Mouse (Mus musculus) frontal cortex, postnatal 25 days (tissue): ENCODE measurements around the gene 1110051M20Rik.

Source experiments
- DNase-seq, 2 experiments: peaks; one replicate each; pipeline ENCODE4 v3.0.0; 2022; ENCODE audit warnings: low spot score in 2 of 2

1110051M20Rik gene

DNA sequence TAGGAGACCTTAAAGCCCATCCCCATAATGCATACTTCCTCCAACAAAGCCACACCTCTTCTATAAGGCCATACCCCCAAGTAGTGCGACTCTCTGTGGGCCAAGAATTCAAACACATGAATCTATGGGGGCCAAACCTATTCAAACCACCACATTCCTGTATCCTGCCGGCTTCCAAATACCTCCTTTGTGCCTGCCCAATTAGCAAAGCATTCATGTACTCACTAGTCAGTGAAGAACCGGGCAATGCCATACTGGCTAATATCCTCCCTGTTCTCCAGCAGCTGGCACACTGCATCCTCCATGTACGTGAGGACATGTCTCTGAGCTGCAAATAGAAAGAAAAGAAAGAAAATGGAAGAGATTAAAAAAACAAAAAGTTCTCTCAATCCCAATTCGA lies 22.9 kb downstream of the 1110051M20Rik start:
- DNase-seq = no peak

- DNase-seq = no peak
Observed at GRCm38 (mm10) chr2:91413811-91414210, 30.7 kb downstream of the 1110051M20Rik start.

DNA sequence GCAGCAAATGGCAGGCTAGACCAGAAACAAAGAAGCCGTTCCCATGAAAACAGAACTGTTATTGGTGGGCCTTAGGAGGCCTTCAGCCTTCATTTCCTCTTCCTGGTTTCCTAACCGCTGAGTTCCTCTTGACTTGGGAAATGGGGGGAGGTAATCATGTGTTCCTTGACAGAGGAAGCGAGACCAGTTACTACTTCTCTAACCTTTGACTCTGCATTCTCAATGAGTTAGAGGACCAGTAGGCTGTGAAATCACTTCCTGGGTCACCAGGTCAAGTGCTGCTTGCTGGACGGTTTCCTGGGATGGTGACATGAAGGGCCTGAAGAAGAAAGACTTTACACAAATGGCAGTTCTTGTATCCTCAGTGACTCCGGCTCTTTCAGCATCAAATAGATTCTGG lies 32.1 kb downstream of the 1110051M20Rik start:
- no peak for DNase-seq

- no peak for DNase-seq
Observed at GRCm38 (mm10) chr2:91411473-91411872, 33.0 kb downstream of the 1110051M20Rik start.

DNA sequence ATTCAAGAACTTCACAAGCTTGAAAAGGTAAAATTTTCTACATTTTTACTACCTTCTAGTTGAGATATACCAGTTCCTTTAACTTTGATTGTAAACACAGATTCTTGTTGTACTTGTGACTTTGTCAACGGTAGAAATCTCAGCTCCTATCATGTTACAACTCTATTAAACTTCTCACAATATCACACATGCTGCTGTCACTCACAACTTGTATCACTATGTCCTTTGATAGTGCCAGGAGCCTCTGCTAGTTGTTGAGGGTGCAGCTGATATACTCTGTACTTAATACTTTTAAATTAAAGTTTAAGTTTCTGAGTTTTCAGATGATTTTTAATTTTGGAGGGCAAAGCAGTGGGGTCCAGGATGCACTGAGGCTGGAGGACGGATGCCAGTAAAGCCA lies 36.5 kb downstream of the 1110051M20Rik start:
- DNase-seq = no peak

- DNase-seq = no peak
Observed at GRCm38 (mm10) chr2:91405071-91405470, 39.4 kb downstream of the 1110051M20Rik start.

DNA sequence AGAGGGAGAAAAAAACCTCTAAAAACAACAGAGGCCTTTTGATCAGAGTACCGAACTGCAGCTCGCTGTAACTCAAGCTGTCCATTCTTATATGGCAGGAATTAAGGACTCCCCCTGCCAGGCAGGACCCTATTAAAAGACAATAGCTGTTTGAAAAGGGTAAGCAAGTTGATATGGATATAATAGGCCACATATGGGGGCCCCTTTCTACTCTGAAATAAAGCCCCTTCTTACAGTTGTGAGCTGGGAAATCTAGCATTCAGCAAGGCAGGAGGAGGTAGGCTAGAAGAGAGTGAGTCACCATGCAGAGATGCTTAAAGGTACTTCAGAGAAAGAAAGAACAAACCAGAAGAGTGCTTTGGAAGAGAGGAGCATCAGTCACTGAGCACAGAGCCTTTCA lies 44.8 kb downstream of the 1110051M20Rik start:
- no peak for DNase-seq

DNA sequence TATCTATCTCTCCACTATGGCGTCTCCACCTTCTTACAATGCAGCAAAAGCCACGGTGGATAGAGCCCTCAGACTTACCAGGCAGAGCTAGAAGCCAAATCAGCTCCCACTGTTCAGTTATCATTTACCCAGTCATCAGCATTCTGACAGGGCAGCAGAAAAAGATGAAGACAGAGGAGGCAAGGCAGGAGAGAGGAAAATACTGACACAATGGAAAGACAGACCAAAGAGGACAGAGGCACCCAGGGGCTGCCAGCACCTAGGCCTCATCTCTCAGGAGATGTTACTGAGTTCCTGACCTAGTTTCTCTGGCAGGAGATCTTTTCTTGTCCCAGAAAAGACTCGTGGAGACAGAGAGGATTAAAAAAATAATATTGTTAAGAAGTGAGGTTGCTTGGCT lies 45.3 kb downstream of the 1110051M20Rik start:
- no peak for DNase-seq

- DNase-seq = no peak
Observed at GRCm38 (mm10) chr2:91394078-91394477, 50.4 kb downstream of the 1110051M20Rik start.

- DNase-seq = no peak
Observed at GRCm38 (mm10) chr2:91388738-91389137, 55.8 kb downstream of the 1110051M20Rik start.

- no peak for DNase-seq
Observed at GRCm38 (mm10) chr2:91388281-91388680, 56.2 kb downstream of the 1110051M20Rik start.

GRCm38 (mm10) chr2:91387287-91387958 lies 57.1 kb downstream of the 1110051M20Rik start:
- DNase-seq = no peak

DNA sequence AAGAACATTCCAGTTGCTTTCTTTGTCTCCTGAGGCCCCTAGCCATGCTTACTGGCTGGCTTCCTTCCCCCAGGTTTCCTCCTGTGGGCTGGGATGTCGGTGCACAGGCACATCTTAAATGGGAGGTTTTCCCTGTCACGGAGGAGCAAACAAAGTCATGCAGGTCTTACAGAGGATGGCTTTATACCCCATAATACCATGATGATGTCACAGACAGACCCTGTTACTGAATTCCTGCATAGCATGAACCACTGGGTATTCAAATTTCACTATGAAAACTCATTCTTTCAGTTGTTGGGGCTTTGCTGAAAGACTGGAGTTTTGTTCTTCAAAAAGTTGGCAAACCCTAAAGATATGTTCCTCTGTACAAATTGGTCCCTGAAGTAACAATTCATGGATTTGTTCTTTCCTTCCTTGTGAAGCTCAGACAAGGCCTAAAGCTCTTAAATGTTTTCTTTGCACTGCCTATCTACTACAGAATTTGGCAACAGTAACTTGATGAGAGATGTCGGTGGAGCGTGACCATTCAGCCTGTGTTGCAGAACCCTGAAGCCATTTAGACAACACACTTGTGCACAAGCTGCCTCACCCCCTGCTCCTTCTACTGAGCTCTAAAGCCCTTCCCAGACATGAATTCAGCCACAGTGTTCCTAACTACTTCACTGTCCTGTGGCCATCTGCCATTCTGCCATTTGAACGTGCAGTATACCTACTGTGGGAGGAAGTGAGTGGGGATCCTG lies 57.8 kb downstream of the 1110051M20Rik start:
- no peak for DNase-seq

GRCm38 (mm10) chr2:91383294-91383693 lies 61.2 kb downstream of the 1110051M20Rik start:
- DNase-seq = no peak

GRCm38 (mm10) chr2:91377038-91377437 lies 67.5 kb downstream of the 1110051M20Rik start:
- no peak for DNase-seq

DNA sequence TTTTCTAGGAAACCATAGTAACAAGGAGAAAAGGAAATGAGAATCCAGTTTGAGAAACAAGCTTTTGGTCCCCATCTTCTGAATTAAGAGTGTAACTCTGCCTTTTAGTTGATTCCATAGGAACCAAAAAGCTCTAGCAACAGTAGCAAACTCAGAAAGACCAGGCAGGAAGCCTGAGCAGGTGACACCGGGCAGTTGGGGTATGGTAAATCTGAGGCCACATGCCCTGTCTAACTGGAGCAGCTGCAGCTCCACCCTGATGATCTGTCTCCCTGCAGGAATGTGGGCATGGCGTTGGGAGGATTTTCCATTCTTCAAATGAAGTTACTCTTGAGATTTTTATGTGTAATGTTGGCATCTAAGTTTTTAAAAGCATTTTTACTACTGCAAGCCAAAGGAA lies 74.2 kb downstream of the 1110051M20Rik start:
- no peak for DNase-seq

DNA sequence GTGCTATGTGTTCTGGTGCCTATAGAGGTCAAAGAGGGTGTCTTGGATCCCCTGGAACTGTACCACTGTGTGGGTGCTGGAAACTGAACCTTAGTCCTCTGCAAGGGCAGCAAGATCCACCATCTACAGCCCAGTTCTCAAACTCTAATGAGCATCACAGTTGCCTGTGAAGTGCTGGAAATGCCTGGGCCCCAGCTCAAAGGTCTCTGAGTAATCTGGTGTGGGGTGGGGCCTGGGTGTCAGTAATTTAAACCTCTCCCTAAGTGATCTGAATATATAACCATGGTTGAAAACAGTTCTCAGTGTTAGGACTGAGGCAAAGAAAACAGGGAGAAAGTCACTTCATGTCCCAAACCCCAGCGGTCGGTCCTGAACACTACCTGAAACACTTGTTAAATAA lies 81.2 kb downstream of the 1110051M20Rik start:
- DNase-seq = no peak

DNA sequence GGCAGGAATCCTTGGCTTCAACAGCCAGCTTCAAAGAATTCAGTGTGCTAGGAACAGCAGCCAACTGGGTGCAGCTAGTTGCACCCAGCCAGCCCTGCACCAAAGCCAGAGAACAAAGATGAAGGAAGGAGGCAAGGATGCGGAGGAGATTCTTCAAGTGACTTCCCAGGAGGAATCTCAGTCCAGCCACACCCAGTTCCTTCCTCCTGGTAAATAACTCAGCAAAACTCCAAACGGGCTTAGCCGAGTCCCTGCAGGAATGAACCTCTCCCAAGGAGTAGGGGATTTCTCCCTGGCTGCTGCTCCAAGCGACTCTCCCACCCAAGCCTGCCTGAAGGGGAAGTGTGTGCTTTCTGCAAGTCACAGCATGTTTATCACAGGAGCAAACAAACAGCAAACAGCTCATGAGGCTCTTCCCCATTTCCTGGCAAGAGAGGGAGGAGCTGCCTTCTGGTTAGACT lies 83.4 kb downstream of the 1110051M20Rik start:
- no peak for DNase-seq

DNA sequence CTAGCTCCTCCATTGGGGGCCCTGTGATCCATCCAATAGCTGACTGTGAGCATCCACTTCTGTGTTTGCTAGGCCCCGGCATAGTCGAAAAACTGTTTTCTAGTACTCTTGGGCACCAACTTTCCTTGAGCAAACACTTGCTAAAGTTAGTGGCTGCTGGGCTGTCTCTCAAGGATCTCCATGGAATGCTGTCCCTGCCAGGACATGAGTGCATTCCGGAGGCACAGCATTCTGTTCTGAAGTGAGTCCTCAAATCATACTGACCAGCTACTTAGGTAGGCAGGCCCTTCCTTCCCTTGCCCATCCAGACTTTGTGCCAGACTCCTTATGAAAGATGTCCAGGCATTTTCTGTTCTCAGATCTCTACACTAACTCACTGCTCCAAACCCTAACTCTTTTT lies 88.7 kb downstream of the 1110051M20Rik start:
- DNase-seq = no peak

DNA sequence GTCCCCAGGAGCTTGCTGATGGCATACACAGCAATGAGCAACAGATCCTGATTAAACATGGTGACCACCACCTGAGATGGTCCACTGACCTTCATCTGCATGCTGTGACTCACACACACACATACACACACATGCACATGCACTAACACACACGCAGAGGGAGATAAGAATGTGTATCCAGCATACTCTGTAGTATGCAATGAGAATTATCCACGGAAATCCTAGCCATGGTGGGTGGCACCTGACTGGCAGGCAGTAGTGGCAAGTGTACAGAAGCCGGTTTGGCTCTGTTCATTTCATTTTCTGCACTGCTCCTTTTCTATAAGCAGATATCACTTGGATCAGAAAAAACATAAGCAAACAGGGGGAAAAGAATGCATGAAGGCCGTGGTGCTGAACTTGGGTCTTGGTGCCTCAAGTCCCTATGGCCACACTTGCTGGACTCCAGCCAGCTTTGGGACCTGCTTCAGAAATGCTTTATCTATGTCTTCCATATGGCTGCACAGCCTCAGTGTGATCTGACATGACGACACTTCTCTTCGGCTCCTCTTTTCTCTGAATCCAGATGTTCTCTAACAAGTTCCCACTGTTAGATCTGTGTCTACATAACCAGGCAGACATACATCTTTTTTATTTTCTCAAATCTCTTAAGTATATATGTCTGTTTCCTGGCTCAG lies 89.6 kb downstream of the 1110051M20Rik start:
- no peak for DNase-seq

GRCm38 (mm10) chr2:91353854-91354253 lies 90.7 kb downstream of the 1110051M20Rik start:
- no peak for DNase-seq

- no peak for DNase-seq
Observed at GRCm38 (mm10) chr2:91351841-91352240, 92.7 kb downstream of the 1110051M20Rik start.

GRCm38 (mm10) chr2:91349974-91350457 lies 94.5 kb downstream of the 1110051M20Rik start:
- no peak for DNase-seq
